Mouse (Mus musculus) liver (tissue): ENCODE measurements around the gene Cysltr2.

Source experiments
- DNase-seq: peaks from one replicate; pipeline ENCODE4 v3.0.0-alpha.2; 2020; ENCODE audit warnings: mixed read lengths

Cysltr2 gene

GRCm38 (mm10) chr14:73048937-73049336 lies at the start of gene Cysltr2:
Gene Cysltr2, minus strand, starts transcription at chr14:73049114.
- DNase-seq = no peak

- no peak for DNase-seq
These were observed 46.1 kb upstream of the Cysltr2 start for GRCm38 (mm10) chr14:73094802-73095550.

DNA sequence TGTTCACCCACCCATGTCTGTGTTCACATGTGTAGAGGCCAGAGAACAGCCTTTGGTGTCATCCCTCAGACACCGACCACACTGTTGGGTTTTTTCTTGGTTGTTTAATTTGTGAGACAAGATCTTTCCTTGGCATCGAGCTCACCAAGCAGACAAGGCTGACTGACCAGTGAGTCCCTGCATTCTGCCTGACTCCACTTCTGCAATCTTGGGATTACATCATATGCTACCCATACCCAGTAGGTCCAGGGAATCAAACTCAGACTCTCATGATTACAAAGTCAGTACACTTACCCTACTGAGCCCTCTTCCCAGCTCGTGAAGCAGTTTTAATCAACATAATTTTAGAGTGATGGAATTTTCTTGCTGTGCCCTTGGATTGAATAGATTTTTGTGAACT lies 44.0 kb upstream of the Cysltr2 start:
- DNase-seq = no peak

GRCm38 (mm10) chr14:73088224-73088623 lies 39.3 kb upstream of the Cysltr2 start:
- no peak for DNase-seq

DNA sequence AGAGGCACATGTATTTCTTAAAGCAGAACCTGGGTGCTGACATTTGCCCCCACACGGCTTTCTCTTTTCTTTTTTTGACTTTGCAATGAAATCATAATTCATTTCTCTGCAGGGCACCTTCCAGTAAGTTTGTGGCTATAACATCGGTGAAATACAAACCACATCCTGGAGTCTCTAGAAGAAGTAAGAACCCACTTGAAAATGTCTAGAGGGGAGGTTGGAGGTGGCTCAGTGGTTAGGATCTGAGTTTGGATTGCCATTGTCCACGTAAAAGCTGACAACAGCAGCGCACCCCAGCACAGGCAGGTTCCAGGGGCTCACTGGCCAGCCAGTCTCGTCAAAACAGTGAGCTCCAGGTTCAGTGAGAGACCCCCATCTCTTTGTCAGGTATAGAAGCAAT lies 38.8 kb upstream of the Cysltr2 start:
- no peak for DNase-seq

DNA sequence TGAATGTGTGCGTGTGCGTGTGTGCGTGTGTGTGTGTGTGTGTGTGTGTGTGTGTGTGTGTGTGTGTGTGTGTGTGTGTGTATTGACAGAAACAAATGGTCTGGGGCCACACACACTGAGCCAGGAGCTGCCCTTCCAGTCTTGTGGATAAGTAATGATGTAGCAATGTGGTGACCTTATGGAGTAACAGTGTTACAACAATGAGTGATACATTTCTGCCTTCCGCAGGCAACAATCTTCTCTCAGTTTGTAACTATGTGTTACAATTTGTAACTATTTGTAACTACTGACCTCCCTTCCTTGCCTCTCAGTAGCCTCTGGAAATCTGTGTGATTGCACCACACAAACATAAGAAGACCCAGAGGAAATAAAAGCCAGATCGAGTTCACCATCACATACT lies 38.3 kb upstream of the Cysltr2 start:
- DNase-seq = no peak

DNA sequence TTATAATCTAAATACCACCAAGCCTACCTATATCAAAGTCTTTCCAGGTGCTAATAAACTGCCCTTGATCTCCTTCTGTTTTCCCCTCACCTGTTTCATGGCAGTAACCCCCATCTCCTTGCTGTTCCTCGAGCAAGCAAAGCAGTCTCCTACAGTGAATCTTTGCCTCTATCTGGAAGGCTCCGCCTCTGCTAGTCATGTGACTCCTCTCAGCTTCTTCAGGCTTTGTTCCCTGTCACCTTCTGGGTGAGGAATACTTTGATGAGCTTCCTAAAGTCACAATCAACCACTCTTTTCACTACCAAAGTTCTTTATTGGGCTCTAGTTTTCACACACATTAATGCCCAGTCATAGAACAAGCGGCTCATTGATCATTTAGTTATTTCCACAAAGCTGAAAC lies 37.5 kb upstream of the Cysltr2 start:
- no peak for DNase-seq

DNA sequence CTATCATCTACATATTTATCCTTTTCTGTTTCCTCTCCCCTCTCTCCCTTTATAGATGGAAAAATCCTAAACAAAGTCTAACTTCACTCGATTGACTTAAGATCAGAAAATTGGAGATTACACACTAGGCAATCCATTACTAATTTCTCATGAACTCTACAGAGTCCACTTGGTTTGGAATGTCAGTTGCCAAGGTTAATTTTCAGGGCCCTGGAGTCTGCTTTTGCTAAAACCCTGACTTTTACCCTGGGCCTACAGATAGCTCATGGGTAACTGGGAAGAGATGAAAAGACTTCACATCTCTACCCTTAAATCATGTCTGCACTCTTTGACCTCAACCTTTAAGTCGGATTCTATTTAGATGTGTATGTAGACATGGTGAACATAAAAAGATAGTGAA lies 34.6 kb upstream of the Cysltr2 start:
- DNase-seq = no peak

DNA sequence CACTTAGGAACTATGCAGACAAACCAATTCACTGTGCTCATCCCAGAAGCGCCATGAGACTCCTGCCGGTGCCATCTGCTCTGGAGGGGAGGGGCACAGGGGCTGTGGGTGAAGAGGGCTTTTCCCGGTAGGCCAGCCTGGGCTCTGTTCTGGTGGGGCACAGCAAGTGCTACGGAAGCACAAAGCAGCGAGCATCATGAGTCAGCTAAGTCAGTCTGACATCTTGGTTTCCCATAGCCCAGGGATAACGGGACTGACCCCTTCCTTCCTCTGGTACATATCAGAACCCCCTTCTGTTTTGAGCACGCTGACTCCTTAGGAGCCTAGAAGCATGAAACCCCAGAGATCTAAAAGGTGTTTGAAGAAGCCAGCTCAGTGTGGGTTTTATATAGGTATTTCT lies 15.5 kb upstream of the Cysltr2 start:
- no peak for DNase-seq

DNA sequence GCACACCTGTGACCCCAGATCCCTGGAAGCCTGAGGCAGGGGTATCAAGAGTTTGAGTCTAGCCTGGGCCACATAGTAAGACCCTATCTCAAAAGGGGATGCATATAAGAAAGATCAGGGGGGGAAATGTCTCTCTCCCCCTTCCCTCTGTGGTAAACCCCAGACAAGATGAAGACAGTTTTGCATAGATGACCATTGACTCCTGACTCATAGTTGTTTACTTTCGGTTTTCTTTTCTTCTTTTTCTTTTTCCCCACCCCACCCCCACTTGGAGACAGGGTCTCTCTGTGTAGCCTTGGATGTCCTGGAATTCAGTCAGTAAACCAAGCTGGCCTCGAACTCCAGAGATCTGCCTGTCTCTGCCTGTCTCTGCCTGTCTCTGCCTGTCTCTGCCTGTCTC lies 9.8 kb upstream of the Cysltr2 start:
- DNase-seq = no peak

- DNase-seq = no peak
These were observed 8.8 kb upstream of the Cysltr2 start for GRCm38 (mm10) chr14:73057764-73058163.

GRCm38 (mm10) chr14:73056813-73057212 lies 7.9 kb upstream of the Cysltr2 start:
- DNase-seq = no peak

- no peak for DNase-seq
These were observed 3.5 kb downstream of the Cysltr2 start for GRCm38 (mm10) chr14:73045199-73045928.

DNA sequence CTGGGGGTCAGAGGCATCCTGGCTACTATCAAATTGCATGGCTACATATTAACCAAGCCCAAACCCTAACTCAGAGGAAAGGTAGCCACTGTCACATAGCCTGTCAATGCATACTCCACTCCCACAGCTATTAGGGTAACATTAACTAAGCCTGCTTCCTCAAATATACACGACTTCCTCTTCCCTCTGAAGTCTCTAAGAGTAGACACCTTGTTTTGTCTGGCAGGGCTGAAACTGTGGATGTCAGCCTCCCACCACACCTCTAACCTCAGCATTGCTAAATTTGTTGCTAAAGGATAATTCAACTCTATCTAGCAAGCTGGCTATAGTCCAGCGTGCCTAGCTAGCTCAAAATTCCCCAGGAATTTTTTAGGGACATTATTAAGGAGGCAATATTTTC lies 7.2 kb downstream of the Cysltr2 start:
- DNase-seq = no peak

- DNase-seq = no peak
These were observed 15.6 kb downstream of the Cysltr2 start for GRCm38 (mm10) chr14:73033290-73033689.

DNA sequence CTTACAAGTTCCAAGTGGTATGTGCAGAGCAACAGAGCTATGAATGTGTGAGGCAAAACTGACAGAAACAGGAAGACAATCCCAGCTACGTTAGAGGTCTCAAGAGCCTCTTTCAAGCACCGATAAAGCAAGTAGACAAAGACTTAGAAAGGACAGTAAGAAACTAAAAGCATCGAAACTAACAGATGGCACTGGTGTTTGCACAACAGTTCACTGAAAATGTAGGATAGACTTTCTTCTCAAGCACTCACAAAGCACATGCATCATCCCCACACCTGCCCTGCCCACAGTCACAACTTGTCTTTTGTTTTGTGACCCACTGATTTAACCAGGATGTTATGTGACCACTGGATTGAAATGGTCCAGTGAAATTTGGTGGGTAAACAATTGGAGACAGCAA lies 17.7 kb downstream of the Cysltr2 start:
- no peak for DNase-seq

DNA sequence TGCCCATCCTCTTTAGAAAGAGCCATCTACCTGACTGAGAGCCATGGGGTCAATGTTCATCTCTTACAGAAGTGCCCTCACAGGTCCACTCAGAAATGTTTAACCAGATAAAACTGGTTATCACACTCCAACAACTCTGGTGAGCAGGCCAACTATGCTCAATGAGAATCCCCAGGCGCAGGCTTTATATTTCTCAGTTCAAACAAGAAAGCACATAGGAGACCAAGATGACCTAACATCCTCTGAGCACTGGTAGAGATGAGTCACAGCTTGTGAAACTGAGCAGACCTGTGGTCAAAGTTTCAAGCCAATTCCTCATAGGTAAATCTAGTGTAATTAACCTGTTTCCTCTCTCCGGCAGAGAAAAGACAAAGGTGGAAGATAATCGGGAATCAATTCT lies 31.6 kb downstream of the Cysltr2 start:
- DNase-seq = no peak

GRCm38 (mm10) chr14:73015386-73015785 lies 33.5 kb downstream of the Cysltr2 start:
- no peak for DNase-seq

- no peak for DNase-seq
These were observed 35.0 kb downstream of the Cysltr2 start for GRCm38 (mm10) chr14:73013723-73014544.

- DNase-seq = no peak
These were observed 47.1 kb downstream of the Cysltr2 start for GRCm38 (mm10) chr14:73001814-73002213.

DNA sequence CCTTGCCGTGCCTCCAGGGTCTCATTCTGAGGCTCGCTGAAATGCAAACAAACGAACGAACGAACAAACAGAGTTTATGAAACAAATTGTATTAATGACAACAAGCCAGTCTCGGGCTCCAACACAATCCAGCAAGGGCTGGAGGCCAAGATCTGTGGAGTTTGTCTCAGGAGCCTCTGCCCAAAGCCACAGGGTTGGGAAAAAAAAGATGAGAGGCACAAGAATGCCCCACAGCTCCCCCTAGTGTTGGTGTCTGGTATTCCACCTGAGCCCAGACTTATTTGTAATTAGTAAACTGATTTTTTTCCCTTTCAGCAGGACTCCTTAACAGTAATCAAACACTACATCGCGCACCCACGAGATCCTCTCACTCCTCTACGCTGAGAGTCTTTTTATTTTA lies 48.6 kb downstream of the Cysltr2 start:
- peak; percentile 59 for DNase-seq

- DNase-seq = no peak
These were observed 50.8 kb downstream of the Cysltr2 start for GRCm38 (mm10) chr14:72998111-72998510.

DNA sequence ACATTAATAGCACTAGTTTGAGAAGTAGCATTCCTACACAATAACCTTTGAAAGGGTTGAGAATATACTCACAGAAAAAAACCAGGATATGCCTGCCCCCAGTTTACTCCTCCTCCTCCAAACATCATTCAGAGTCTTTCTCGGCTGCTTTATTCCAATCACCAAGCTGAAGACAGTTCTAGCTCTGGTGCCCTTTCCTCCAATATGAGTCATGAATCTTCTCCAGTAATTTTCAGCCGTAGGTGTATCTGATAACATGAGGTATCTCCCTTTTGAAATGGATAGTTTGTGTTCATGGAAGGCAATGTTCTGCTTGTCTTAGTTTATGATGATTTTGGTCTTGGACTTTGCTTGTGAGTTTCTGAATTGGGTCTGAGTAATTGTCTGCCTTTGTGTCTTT lies 62.9 kb downstream of the Cysltr2 start:
- no peak for DNase-seq

- DNase-seq = no peak
These were observed 63.8 kb downstream of the Cysltr2 start for GRCm38 (mm10) chr14:72985113-72985512.
